Mouse (Mus musculus) fibroblast of lung, adult 2 months (primary cell): Measurements from ENCODE around the gene Tead1.

Experiments used
- DNase-seq: peaks from one replicate; pipeline ENCODE4 v3.0.0-alpha.2; 2011; ENCODE audit warnings: low read depth

The Tead1 gene

GRCm38 (mm10) chr7:112730209-112730608 lies 51.1 kb downstream of the Tead1 start:
- no peak for DNase-seq

GRCm38 (mm10) chr7:112731584-112731983 lies 52.5 kb downstream of the Tead1 start:
- DNase-seq, result no peak

- no peak for DNase-seq
Measured at GRCm38 (mm10) chr7:112739174-112739573, 60.1 kb downstream of the Tead1 start.

GRCm38 (mm10) chr7:112741790-112742189 lies 62.7 kb downstream of the Tead1 start:
- DNase-seq, result no peak

- no peak for DNase-seq
Measured at GRCm38 (mm10) chr7:112743063-112743462, 63.9 kb downstream of the Tead1 start.

GRCm38 (mm10) chr7:112743621-112744395 lies 64.7 kb downstream of the Tead1 start:
- DNase-seq, result peak; percentile 44

- DNase-seq, result no peak
Measured at GRCm38 (mm10) chr7:112747187-112747586, 68.1 kb downstream of the Tead1 start.

- no peak for DNase-seq
Measured at GRCm38 (mm10) chr7:112747836-112748235, 68.7 kb downstream of the Tead1 start.

GRCm38 (mm10) chr7:112748327-112748726 lies 69.2 kb downstream of the Tead1 start:
- DNase-seq, result no peak

GRCm38 (mm10) chr7:112750101-112750500 lies 71.0 kb downstream of the Tead1 start:
- DNase-seq, result no peak

- no peak for DNase-seq
Measured at GRCm38 (mm10) chr7:112752311-112752710, 73.2 kb downstream of the Tead1 start.

GRCm38 (mm10) chr7:112753314-112753713 lies 74.2 kb downstream of the Tead1 start:
- DNase-seq, result no peak

GRCm38 (mm10) chr7:112759359-112759975 lies 80.3 kb downstream of the Tead1 start:
- DNase-seq, result no peak

GRCm38 (mm10) chr7:112760293-112760692 lies 81.2 kb downstream of the Tead1 start:
- DNase-seq, result no peak

- peak; percentile 34 for DNase-seq
Measured at GRCm38 (mm10) chr7:112760782-112761181, 81.7 kb downstream of the Tead1 start.

GRCm38 (mm10) chr7:112762870-112763269 lies 83.8 kb downstream of the Tead1 start:
- no peak for DNase-seq

- no peak for DNase-seq
Measured at GRCm38 (mm10) chr7:112763513-112763912, 84.4 kb downstream of the Tead1 start.

GRCm38 (mm10) chr7:112764921-112765320 lies 85.8 kb downstream of the Tead1 start:
- DNase-seq, result no peak

- DNase-seq, result no peak
Measured at GRCm38 (mm10) chr7:112769866-112770265, 90.7 kb downstream of the Tead1 start.

GRCm38 (mm10) chr7:112771461-112771860 lies 92.3 kb downstream of the Tead1 start:
- DNase-seq, result no peak

GRCm38 (mm10) chr7:112772777-112773176 lies 93.7 kb downstream of the Tead1 start:
- no peak for DNase-seq

- no peak for DNase-seq
Measured at GRCm38 (mm10) chr7:112773601-112774000, 94.5 kb downstream of the Tead1 start.

- DNase-seq, result no peak
Measured at GRCm38 (mm10) chr7:112775816-112776215, 96.7 kb downstream of the Tead1 start.

- DNase-seq, result no peak
Measured at GRCm38 (mm10) chr7:112776670-112777069, 97.6 kb downstream of the Tead1 start.
